Mouse (Mus musculus): Measurements from ENCODE around the gene Adam22. TPM values are rescaled to one million over a fixed set of nuclear protein-coding genes. Genes with fewer than 3 reads are reported as not detected.

Gene Adam22
- 1 to 10 TPM in 1 of 2 experiments, under 1 TPM in 1; 0.67 to 1.0 TPM for polyA plus RNA-seq (2017; shearing (Covaris generic))

DNA sequence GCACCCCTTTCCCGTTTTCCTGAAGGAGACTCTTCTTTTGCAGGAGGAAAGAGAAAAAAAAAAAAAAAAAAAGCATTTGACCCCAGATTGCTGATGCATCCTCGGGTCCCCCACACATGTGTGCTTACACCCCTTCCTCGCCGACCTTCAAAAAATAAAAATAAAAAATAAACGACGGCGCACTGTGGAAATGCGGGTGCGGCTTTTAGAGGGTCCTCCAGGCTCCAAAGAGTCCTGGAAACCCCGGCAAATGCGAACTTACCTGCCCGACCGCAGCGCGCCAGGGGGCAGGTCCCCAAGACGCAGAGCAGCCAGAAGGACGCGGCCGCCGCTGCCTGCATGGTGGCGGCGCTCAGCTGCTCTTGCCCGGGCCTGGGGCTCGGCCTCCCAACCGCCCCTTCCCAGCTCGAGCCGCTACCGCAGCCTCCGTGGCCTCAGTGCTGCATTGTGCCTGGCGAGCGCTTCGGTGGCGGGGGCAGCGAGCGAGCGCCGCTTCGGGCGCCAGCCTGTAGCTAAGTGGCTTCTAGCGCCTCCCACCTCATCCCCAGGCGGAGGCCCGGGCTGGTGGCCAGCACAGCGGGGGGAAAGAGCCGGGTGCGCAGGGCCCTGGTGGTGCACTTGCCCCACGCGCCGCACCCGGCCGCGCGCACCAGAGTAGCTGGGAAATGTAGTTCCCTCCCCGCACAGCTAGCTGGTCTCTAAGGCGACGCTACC, at the start of gene Adam22:
TSS of gene Adam22 (minus strand) at position 547 of the 714 bp plus-strand sequence.

DNA sequence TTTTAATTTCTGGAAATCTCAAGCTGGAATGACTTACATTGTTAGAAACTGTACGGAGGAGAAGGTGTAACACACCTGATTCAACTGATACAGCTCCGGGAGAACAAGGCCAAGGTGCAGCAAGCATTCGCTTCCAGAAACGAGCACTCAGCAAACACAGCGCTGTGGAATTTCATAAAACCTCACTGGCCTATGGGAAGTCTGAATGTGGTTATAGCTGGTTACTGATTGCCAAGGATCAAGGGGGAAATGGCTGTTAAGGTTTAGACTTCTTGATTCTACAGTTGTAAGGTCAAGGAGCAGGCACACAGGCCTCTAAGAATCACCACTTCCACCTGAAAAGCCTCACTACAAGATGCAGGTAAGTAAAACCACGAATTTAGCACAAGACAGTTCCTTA, 322.1 kb downstream of the Adam22 start, which contains the start of gene Sri:
TSS of gene Sri (plus strand) at position 224 of the 400 bp plus-strand sequence.

Other genes starting within 250 kb of the Adam22 start
- 10 to 100 TPM; 31.3 to 32.6 TPM for gene Dbf4, start 54.6 kb upstream of the Adam22 start, polyA plus RNA-seq (2017; shearing (Covaris generic))
- gene Slc25a40, start 54.7 kb upstream of the Adam22 start, polyA plus RNA-seq (2017; shearing (Covaris generic)), result 10 to 100 TPM; 14.9 to 25.5 TPM